Mouse (Mus musculus) frontal cortex, postnatal 36 days (tissue): ENCODE data around the gene Cubn.
A peak's percentile ranks its signal among the peaks of the same experiment; 100 is the strongest.

Experiments used
- DNase-seq, 2 experiments: peaks; one replicate each; pipeline ENCODE4 v3.0.0; 2022; ENCODE audit warnings: low spot score in 2 of 2

Cubn gene

GRCm38 (mm10) chr2:13352775-13353174 lies 138.8 kb downstream of the Cubn start:
- DNase-seq, result no peak

GRCm38 (mm10) chr2:13352112-13352728 lies 139.4 kb downstream of the Cubn start:
- no peak for DNase-seq

- no peak for DNase-seq
Measured at GRCm38 (mm10) chr2:13342325-13342926, 149.2 kb downstream of the Cubn start.

DNA sequence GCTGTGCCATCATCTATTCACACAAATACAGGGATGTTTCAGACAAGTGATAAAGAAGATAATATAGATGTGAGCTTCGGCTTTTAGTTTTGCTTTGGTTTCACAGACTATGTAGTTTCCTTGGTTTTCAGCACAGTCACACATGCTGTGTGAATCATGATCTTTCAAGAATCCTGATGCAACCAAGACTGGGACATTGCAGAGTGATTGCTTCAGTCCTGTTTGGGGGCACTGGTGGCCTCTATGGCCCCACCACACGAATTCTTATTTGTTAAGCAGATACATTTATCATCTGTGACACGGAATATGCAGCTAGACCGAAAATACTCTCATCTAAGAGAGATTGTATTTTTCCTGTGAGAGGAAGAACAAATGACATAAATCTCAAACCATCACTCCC lies 156.2 kb downstream of the Cubn start:
- DNase-seq, result no peak

DNA sequence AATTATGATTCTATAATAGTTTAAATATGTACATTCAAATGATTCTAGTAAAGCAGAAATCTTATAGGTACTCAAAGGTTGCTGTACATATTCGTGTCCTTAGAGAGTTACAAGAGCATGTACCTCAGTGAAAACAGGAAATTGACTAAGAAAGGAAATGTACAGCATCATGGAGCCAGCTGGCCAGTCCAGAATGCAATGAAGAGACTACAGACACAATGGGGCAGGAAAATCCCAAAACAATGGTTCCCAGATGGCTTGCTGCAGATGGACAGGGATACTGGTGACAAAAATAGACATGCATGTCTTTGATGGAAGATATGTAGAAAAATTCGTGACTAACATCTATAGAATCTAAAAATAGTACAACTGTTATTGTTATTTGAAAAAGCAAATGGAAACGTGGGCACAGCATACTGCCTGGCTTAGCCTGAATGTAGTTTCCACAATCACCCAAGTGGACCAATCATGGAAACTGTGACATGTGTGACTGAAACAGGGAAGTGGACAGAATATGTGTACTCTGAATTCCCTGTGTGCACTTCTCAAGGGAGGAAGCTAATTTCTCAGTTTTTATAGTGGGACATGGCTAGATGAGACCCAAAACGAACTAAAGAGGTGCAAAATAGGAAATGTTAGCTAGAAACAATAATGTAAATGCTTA lies 161.7 kb downstream of the Cubn start:
- peak in 1 of 2 experiments; percentile 2 for DNase-seq

DNA sequence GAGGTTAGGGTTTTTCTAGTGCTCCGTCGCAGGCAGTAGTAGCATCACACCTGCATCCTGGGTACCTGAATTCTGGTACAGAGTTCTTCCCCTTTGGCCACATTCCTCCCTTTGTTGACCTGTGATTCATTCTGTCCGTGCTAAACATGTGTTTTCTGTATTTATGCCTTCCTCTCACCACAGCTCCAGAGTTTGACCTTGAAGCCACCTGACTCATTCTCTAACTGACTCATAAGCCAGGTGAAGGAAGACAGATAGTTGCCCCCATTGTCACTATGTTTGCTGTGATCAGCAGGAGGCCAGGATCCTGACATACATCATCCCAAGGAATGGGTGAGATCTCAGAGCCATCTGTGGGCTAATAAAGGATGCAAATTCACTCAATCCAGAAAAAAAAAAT lies 188.2 kb downstream of the Cubn start:
- DNase-seq, result no peak

DNA sequence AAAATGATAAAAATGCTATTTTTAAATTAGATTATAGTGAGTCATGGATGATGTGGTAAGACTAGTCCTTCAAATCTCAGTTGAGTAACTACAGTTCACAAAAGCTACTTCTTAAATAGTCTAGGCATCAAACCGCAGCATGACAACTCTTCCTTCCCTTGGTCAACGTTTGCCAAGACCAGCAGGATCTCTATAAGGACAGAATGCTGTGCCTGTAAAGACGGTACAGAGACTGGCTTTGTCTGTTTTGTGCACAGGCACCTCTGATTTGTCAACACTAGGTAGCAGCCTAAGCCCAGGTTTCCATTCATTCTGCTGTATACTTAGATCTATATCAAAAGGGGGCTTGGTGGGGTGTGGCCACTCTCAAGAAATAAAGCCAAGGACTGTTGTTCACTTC lies 192.6 kb downstream of the Cubn start:
- peak in 1 of 2 experiments; percentile 25 for DNase-seq

DNA sequence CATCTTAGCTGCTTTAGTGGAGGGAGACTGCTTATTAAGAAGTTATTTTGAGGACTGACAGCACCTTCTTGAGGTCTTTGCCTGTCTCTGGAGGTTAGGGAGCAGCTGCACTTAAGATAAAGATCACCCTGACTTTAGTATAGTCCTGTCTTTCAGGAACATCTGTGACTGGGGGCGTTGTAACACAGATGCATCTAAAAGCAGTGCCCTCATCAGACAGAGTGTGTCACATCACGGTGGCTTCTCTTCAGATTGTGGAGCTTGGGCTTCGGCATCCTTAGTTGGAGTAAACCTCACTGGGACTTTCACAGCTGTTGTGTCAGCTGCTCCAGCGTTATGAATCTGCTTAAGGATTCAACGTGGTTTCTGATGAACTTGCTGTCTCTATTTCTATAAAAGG lies 193.9 kb downstream of the Cubn start:
- peak in 1 of 2 experiments; percentile 22 for DNase-seq

GRCm38 (mm10) chr2:13290661-13291060 lies 201.0 kb downstream of the Cubn start:
- no peak for DNase-seq

- no peak for DNase-seq
Measured at GRCm38 (mm10) chr2:13290070-13290469, 201.5 kb downstream of the Cubn start.

- no peak for DNase-seq
Measured at GRCm38 (mm10) chr2:13278114-13278862, 213.3 kb downstream of the Cubn start.

DNA sequence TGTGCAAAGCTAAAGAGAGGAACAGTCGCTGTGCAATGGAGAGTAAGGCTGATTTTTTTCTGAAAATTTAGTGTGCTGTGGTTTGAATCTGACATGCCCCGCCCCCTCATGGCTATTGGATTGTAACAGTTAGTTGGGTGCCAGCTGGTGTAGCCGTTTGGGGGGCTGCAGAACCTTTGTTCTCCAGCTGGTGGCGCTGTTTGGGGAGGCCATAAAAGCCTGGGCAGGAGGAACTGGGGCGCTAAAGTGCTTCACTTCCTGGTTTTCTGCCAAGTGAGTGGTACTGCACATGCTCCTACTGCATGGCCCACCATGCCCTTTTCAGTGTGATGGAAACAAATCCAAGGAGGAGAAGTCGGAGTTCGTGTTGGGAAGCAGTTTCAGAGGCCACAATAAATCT lies 215.7 kb downstream of the Cubn start:
- DNase-seq, result no peak

DNA sequence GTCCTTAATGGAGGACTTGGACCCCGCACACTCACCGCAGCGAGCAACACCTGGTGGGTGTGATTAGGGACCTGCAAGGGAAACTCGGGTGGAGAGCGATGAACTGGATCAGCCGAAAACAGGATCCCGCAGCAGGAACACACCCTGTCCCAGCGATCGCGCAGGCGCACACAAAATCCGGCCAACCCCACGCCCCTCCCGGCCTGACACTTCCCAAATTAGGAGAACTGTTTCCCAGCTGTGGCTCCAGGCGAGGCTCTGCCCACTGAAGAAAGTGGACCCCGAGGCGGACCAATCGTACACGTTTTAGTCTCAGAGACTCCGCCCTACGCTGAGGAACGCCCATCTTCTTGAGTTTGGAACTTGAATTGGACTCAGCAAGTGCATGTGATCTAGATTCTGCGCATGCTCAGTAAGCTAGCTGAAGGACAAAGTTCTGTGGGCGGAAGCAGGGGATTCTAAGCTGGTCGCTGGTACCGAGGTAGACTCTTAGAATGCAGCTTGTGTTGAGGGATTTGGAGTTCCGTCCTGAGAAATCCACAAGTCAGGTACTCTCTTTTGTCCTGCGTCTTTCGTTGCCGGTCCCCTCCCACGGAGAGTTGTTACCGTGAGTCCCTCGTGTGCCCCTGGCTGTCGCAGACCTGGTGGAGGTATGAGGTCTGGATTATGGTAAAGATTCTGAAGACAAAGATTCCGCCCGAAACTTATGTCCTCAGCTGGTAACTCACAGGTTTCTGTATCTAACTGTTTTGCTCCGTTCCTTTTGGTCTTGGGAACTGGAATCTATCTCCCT lies 220.3 kb downstream of the Cubn start, which contains the start of gene Rsu1:
TSS of gene Rsu1 (minus strand) at position 251 of the 793 bp plus-strand sequence.
- DNase-seq, result peak; percentile 93 to 98

DNA sequence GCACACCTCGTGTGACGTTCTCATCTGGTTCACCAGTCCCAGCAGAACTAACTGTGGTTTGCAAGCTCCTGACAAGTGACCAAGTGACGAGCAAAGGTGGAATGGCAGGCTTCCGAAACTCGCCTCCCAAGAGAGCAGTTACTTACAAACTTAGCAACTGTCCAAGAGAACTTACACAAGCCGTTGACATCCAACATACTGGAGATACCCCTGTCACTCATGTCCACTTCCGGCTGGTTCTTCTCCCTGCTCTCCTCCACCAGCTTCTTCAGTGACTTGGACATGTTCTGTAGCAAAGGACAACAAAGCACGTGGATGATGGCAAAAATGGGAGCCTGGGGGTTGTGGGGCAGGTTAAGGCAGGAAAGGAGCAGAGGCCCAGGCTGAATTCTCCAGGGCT lies 220.9 kb downstream of the Cubn start:
- DNase-seq, result peak in 1 of 2 experiments; percentile 14

GRCm38 (mm10) chr2:13268681-13269293 lies 222.8 kb downstream of the Cubn start:
- DNase-seq, result no peak

GRCm38 (mm10) chr2:13264875-13265274 lies 226.7 kb downstream of the Cubn start:
- peak; percentile 23 to 38 for DNase-seq

DNA sequence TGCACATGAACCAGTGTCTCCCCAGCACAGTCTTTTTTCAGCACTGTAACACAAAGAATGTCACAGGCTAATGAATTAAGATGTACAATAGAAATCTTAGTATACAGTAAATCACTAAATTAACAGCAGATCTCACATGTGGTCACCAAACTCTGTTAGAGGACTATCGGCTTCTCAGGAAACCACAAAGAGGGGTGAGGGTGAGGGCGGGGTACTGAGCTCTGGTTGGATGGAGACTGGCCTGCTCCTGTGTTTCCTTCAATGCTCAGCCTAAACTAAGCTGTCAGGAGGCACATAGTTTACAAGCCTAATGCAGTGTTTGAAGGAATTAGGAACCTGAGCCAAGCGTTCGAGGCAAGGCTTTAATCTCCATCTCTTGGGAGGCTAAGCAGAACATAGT lies 228.5 kb downstream of the Cubn start:
- DNase-seq, result no peak

GRCm38 (mm10) chr2:13258606-13259005 lies 233.0 kb downstream of the Cubn start:
- no peak for DNase-seq

DNA sequence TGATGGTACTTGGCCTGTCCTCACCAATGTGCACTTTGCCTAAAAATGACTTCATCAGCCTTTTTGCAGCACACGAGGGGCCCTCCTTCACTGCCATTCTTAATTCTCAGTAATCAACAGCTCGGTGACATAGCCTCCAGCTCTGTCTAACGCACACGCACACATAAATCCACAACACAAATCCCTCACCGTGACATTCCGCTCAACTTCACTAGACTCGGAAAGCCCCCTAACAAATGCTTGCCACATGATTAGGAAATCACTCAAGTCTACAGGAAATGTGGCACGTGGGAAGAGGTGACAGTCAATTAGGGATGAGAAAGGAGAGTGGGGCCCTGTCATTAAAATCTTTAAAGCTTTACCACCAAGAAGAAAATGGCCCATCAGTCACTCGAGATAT lies 250.9 kb downstream of the Cubn start:
- no peak for DNase-seq

DNA sequence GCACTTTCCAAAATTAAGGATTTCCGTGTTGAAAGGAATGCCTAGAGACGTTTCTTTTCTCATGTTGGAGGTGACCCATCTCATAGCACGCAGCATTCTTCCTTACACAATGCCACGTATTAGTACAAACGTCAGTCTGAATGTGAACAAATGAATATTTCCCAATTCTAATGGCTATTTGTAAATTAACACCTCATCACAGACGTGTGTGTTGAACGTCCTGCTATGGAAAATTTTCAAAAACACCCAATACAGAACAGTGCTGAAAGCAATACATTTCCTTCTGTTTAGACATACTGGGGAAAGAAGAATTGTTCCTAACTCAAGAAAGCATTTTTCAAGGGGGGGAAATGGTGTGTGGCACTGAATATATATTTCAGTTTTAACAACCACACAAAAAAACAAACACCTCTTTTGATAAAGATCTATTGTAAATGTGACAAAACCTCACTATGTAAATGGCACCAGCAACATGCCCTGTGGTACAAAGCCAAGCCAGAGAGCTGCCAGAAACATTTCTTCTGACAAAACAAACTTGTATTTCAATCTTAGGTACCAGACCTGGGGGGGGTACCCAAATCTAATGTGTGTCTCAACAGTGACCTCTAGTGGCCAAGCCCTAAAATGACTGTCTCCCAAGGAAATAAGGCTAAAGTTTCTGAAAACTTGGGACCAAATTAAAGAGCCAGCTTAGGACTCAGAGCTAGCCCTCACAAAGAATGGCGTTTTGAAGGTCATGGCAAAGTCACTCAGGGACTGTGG lies 254.3 kb downstream of the Cubn start:
- peak; percentile 41 to 52 for DNase-seq
